Mouse (Mus musculus): ENCODE measurements around the gene Afap1. TPM values are rescaled to one million over a fixed set of nuclear protein-coding genes. Genes with fewer than 3 reads are reported as not detected.

The Afap1 gene
- polyA plus RNA-seq, 1 experiment from 2014 or later, result 1.4 TPM

DNA sequence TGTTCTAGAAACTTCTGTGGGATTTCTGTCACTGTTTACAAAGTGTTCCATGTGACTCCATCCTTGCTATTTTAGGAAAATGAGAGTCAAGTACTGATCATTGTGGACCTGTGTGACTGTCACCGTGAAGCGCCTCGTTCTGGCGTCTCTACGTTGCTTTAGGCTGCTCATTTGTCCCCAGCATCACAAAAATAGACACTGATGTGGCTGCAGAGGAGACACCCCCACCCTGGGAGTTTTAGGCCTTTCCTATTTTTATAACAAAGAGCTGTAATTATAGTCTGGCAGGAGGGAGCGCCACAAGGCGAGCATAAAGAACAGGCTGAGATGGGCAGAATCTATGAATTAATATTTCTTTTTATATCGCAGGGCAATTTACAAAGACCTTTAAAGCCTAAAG, 92.5 kb downstream of the Afap1 start:
- Histone ChIP-seq H3K4me3 (ENCODE audit: low read depth, low read length) (no peak overlapping the region), H3K27ac (ENCODE audit: low read length) (no peak overlapping the region), H3K9me3 (replicated peaks; ENCODE audit: control insufficient read depth, low read length) (no peaks in the 10 kb centered on the region), H3K9ac (ENCODE audit: low read depth, low read length) (no peak overlapping the region), H3K4me1 (ENCODE audit: control insufficient read depth, low read depth, low read length) (no peaks in the 10 kb centered on the region), H3K4me2 (ENCODE audit: low read depth, low read length) (no peak overlapping the region), H3K36me3 (ENCODE audit: control insufficient read depth, insufficient read depth) (no peaks in the 10 kb centered on the region), H3K27me3 (ENCODE audit: control insufficient read depth, insufficient read depth, low read depth, low read length) (no peaks in the 10 kb centered on the region)
- ATAC-seq (ENCODE audit: low read depth), result no peak
- 73% methylated on average over 8 of the region's 8 CpGs for WGBS (ENCODE audit: insufficient replicate concordance)

DNA sequence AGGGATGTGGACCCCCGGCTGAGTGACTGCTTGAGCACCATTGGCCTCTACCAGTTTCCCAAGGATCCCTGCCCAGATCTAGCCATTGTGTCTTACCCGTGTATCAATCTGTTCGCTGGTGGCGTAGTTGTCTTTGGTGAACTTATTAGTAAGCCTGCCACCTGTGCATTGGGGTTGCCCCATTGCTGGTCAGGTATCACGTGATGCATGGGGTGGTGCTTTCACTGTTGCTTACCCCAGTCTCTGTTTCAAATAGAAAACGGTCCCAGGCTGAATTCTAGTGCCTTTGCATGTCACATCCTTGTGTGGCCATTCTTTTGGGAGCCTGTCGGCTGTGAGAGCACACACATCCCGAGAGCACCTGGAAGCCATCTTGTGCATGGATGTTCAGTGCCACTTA, 95.0 kb downstream of the Afap1 start:
- no peaks in the 10 kb centered on the region for H3K36me3 ChIP-seq (ENCODE audit: control insufficient read depth, insufficient read depth)
- WGBS (ENCODE audit: insufficient replicate concordance), result 69% methylated on average over 8 of the region's 8 CpGs
- no peaks in the 10 kb centered on the region for H3K27me3 ChIP-seq (ENCODE audit: control insufficient read depth, insufficient read depth, low read depth, low read length)
- no peak overlapping the region for H3K4me3 ChIP-seq (ENCODE audit: low read depth, low read length)
- H3K27ac ChIP-seq (ENCODE audit: low read length), result no peak overlapping the region
- ATAC-seq (ENCODE audit: low read depth), result no peak
- H3K4me2 ChIP-seq (ENCODE audit: low read depth, low read length), result no peak overlapping the region
- no peaks in the 10 kb centered on the region for H3K9me3 ChIP-seq (replicated peaks; ENCODE audit: control insufficient read depth, low read length)
- H3K4me1 ChIP-seq (ENCODE audit: control insufficient read depth, low read depth, low read length), result no peaks in the 10 kb centered on the region
- no peak overlapping the region for H3K9ac ChIP-seq (ENCODE audit: low read depth, low read length)

DNA sequence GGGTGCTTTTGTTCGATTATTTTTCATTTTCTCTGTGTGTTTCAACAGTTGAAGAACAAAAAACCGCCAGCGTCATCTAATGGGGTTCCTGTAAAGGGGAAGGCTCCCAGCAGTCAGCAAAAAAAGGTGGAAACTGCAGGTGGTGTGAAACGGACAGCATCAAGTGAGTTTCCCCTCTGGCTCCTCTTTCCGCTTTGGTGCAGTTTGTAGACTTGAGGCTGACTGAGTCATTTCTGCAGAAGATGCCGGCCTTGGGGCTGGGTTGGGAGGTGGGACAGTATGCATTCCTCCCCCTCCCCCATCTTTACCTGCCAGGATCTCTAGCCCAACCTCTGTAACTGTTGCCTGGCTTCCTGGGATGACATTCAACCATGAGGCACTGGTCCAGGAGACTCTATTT, 96.4 kb downstream of the Afap1 start:
- no peaks in the 10 kb centered on the region for H3K9me3 ChIP-seq (replicated peaks; ENCODE audit: control insufficient read depth, low read length)
- no peak overlapping the region for H3K4me3 ChIP-seq (ENCODE audit: low read depth, low read length)
- no peaks in the 10 kb centered on the region for H3K27me3 ChIP-seq (ENCODE audit: control insufficient read depth, insufficient read depth, low read depth, low read length)
- no peak overlapping the region for H3K27ac ChIP-seq (ENCODE audit: low read length)
- no peaks in the 10 kb centered on the region for H3K36me3 ChIP-seq (ENCODE audit: control insufficient read depth, insufficient read depth)
- H3K9ac ChIP-seq (ENCODE audit: low read depth, low read length), result no peak overlapping the region
- no peak for ATAC-seq (ENCODE audit: low read depth)
- no peaks in the 10 kb centered on the region for H3K4me1 ChIP-seq (ENCODE audit: control insufficient read depth, low read depth, low read length)
- WGBS (ENCODE audit: insufficient replicate concordance), result 57% methylated on average over 6 of the region's 6 CpGs
- no peak overlapping the region for H3K4me2 ChIP-seq (ENCODE audit: low read depth, low read length)

DNA sequence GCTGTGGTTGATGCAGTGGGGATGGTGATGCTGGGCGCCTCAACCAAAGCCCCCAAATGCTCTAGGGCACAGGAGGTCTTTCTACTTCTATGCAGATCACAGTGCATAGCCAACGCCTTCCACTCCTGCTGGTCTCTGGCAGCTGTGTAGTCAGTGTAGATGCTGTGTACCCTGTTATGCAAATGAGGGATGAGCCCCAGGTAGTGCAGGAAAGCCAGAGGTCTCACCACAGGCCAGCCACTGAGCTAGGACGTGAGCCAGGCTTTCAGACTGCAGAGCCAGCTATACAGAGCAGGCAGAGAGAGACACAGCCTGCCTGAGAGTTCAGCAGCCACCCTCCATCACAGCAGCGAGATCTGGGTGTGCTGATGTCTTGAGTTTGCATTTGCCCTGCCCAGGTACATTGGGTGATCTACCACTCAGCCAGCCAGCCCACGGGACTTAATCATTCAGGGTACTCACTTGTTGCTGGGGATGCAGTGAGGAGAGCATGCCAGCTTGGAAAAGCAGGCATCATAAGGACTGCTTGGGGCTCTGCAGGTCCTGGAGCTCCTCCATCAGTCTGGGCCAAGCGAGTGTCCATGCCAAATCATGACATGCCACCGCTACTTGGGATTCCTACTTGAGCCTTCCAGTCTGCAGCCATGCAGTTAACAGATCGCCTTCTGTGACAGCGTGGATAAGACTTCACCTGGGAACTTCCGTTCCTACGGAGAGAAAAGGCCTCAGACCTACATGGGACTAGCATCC, 97.0 kb downstream of the Afap1 start:
- H3K9ac ChIP-seq (ENCODE audit: low read depth, low read length), result no peak overlapping the region
- no peak overlapping the region for H3K27ac ChIP-seq (ENCODE audit: low read length)
- H3K27me3 ChIP-seq (ENCODE audit: control insufficient read depth, insufficient read depth, low read depth, low read length), result no peaks in the 10 kb centered on the region
- 59% methylated on average over 11 of the region's 11 CpGs for WGBS (ENCODE audit: insufficient replicate concordance)
- H3K4me1 ChIP-seq (ENCODE audit: control insufficient read depth, low read depth, low read length), result no peaks in the 10 kb centered on the region
- no peak overlapping the region for H3K4me2 ChIP-seq (ENCODE audit: low read depth, low read length)
- ATAC-seq (ENCODE audit: low read depth), result no peak
- no peaks in the 10 kb centered on the region for H3K9me3 ChIP-seq (replicated peaks; ENCODE audit: control insufficient read depth, low read length)
- no peaks in the 10 kb centered on the region for H3K36me3 ChIP-seq (ENCODE audit: control insufficient read depth, insufficient read depth)
- no peak overlapping the region for H3K4me3 ChIP-seq (ENCODE audit: low read depth, low read length)

DNA sequence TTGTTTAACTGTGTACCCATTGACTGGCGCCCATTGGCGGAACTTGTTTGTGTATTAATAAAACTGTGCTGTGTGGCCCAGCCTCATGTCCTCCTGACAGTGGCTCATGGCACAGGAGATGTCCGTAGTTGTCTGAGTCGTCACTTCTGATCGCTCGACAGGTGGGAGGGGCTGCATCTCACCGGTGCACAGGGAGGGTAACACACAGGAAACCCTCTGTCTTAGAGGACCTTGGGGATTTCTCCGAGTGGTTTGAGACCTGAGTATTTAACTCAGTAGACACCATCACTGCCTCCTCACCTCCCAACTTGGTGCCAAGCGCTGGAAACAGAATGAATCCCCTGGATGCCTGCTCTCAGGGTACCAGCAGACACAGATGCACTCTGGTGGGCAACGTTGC, 110.7 kb downstream of the Afap1 start:
- Histone ChIP-seq H3K9ac (ENCODE audit: low read depth, low read length) (no peak overlapping the region), H3K4me3 (ENCODE audit: low read depth, low read length) (no peak overlapping the region), H3K27me3 (ENCODE audit: control insufficient read depth, insufficient read depth, low read depth, low read length) (no peaks in the 10 kb centered on the region), H3K4me2 (ENCODE audit: low read depth, low read length) (no peak overlapping the region), H3K27ac (ENCODE audit: low read length) (no peak overlapping the region), H3K4me1 (ENCODE audit: control insufficient read depth, low read depth, low read length) (no peaks in the 10 kb centered on the region), H3K36me3 (ENCODE audit: control insufficient read depth, insufficient read depth) (no peaks in the 10 kb centered on the region), H3K9me3 (replicated peaks; ENCODE audit: control insufficient read depth, low read length) (no peaks in the 10 kb centered on the region)
- ATAC-seq (ENCODE audit: low read depth), result no peak
- 50% methylated on average over 10 of the region's 10 CpGs for WGBS (ENCODE audit: insufficient replicate concordance)

- Histone ChIP-seq H3K36me3 (ENCODE audit: control insufficient read depth, insufficient read depth) (no peaks in the 10 kb centered on the region), H3K27me3 (ENCODE audit: control insufficient read depth, insufficient read depth, low read depth, low read length) (no peaks in the 10 kb centered on the region), H3K27ac (ENCODE audit: low read length) (no peak overlapping the region), H3K4me3 (ENCODE audit: low read depth, low read length) (no peak overlapping the region), H3K4me2 (ENCODE audit: low read depth, low read length) (no peak overlapping the region), H3K9ac (ENCODE audit: low read depth, low read length) (no peak overlapping the region), H3K9me3 (replicated peaks; ENCODE audit: control insufficient read depth, low read length) (no peaks in the 10 kb centered on the region), H3K4me1 (ENCODE audit: control insufficient read depth, low read depth, low read length) (no peaks in the 10 kb centered on the region)
- 41% methylated on average over 8 of the region's 8 CpGs for WGBS (ENCODE audit: insufficient replicate concordance)
- ATAC-seq (ENCODE audit: low read depth), result no peak
Observed at GRCm38 (mm10) chr5:36006106-36006505, 113.0 kb downstream of the Afap1 start.

- no peak overlapping the region for H3K4me2 ChIP-seq (ENCODE audit: low read depth, low read length)
- ATAC-seq (ENCODE audit: low read depth), result no peak
- 39% methylated on average over 5 of the region's 5 CpGs for whole genome bisulfite sequencing (ENCODE audit: insufficient replicate concordance)
- no peak overlapping the region for H3K27ac ChIP-seq (ENCODE audit: low read length)
- no peaks in the 10 kb centered on the region for H3K36me3 ChIP-seq (ENCODE audit: control insufficient read depth, insufficient read depth)
- no peaks in the 10 kb centered on the region for H3K27me3 ChIP-seq (ENCODE audit: control insufficient read depth, insufficient read depth, low read depth, low read length)
- H3K4me3 ChIP-seq (ENCODE audit: low read depth, low read length), result no peak overlapping the region
- H3K4me1 ChIP-seq (ENCODE audit: control insufficient read depth, low read depth, low read length), result no peaks in the 10 kb centered on the region
- H3K9ac ChIP-seq (ENCODE audit: low read depth, low read length), result no peak overlapping the region
- H3K9me3 ChIP-seq (replicated peaks; ENCODE audit: control insufficient read depth, low read length), result no peaks in the 10 kb centered on the region
Observed at GRCm38 (mm10) chr5:36006586-36006985, 113.5 kb downstream of the Afap1 start.

- Histone ChIP-seq H3K36me3 (ENCODE audit: control insufficient read depth, insufficient read depth) (no peaks in the 10 kb centered on the region), H3K4me3 (ENCODE audit: low read depth, low read length) (no peak overlapping the region), H3K27me3 (ENCODE audit: control insufficient read depth, insufficient read depth, low read depth, low read length) (no peaks in the 10 kb centered on the region), H3K9me3 (replicated peaks; ENCODE audit: control insufficient read depth, low read length) (no peaks in the 10 kb centered on the region), H3K4me2 (ENCODE audit: low read depth, low read length) (no peak overlapping the region), H3K27ac (ENCODE audit: low read length) (no peak overlapping the region), H3K4me1 (ENCODE audit: control insufficient read depth, low read depth, low read length) (no peaks in the 10 kb centered on the region), H3K9ac (ENCODE audit: low read depth, low read length) (no peak overlapping the region)
- 68% methylated on average over 10 of the region's 10 CpGs for WGBS (ENCODE audit: insufficient replicate concordance)
- ATAC-seq (ENCODE audit: low read depth), result no peak
Observed at GRCm38 (mm10) chr5:36007649-36008048, 114.5 kb downstream of the Afap1 start.

DNA sequence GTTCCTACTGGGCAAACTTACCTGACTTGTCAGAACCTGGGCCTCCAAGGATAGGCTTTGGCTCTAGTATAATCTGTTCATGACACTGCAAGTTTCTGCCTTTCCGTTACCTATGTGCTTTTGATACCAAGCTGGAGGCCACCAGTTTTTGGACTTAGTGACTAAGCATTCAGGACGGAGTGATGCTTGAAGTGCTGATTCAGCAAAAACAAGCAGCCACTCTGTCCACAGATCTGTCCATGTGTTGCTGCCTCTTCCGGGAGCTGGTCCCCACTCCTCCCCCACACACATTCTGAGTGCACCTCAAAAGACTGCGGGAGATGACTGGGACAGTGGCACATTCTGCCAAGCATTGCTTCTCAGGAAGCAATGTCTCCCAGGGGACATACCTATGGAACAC, 116.3 kb downstream of the Afap1 start:
- H3K27me3 ChIP-seq (ENCODE audit: control insufficient read depth, insufficient read depth, low read depth, low read length), result no peaks in the 10 kb centered on the region
- no peak overlapping the region for H3K9ac ChIP-seq (ENCODE audit: low read depth, low read length)
- WGBS (ENCODE audit: insufficient replicate concordance), result 59% methylated on average over 4 of the region's 4 CpGs
- H3K4me3 ChIP-seq (ENCODE audit: low read depth, low read length), result no peak overlapping the region
- H3K9me3 ChIP-seq (replicated peaks; ENCODE audit: control insufficient read depth, low read length), result no peaks in the 10 kb centered on the region
- no peaks in the 10 kb centered on the region for H3K36me3 ChIP-seq (ENCODE audit: control insufficient read depth, insufficient read depth)
- ATAC-seq (ENCODE audit: low read depth), result no peak
- H3K4me1 ChIP-seq (ENCODE audit: control insufficient read depth, low read depth, low read length), result no peaks in the 10 kb centered on the region
- no peak overlapping the region for H3K27ac ChIP-seq (ENCODE audit: low read length)
- H3K4me2 ChIP-seq (ENCODE audit: low read depth, low read length), result no peak overlapping the region
